Mouse (Mus musculus) kidney, embryonic 14.5 days (tissue): ENCODE measurements around the gene Megf8. TPM values are rescaled to one million over a fixed set of nuclear protein-coding genes. Genes with fewer than 3 reads are reported as not detected.

Experiments used
- ATAC-seq: fragments of 200-750 bp; cut with Nextera tagmentation; 2 replicates; pipeline ENCODE4 v1.8.0; 2017; ENCODE audit warnings: moderate number of reproducible peaks, mild to moderate bottlenecking, moderate TSS enrichment, moderate library complexity; ENCODE audit not compliant: low FRiP score, low TSS enrichment
- H3K27ac ChIP-seq: fragments of 300-500 bp; sonication (generic); 2 replicates; pipeline ENCODE4 v1.5.1; 2014; ENCODE audit warnings: low read depth, mild to moderate bottlenecking, low read length, moderate library complexity, mixed read lengths
- H3K27me3 ChIP-seq: fragments of 300-500 bp; sonication (generic); 2 replicates; pipeline ENCODE4 v1.6.1; 2014; ENCODE audit warnings: mild to moderate bottlenecking, low read length; ENCODE audit not compliant: control insufficient read depth, insufficient read depth
- H3K36me3 ChIP-seq: fragments of 300-500 bp; sonication (generic); 2 replicates; pipeline ENCODE4 v1.6.1; 2014; ENCODE audit warnings: low read length, mixed read lengths; ENCODE audit not compliant: control insufficient read depth, insufficient read depth
- H3K4me1 ChIP-seq: fragments of 300-500 bp; sonication (generic); 2 replicates; pipeline ENCODE4 v1.6.1; 2014; ENCODE audit warnings: low read length, mixed read lengths; ENCODE audit not compliant: control insufficient read depth, insufficient read depth
- H3K4me2 ChIP-seq: fragments of 300-500 bp; sonication (generic); replicated peaks from 2 replicates; pipeline ENCODE4 v1.6.1; 2014; ENCODE audit warnings: low read depth, mild to moderate bottlenecking, low read length
- H3K4me3 ChIP-seq: fragments of 300-500 bp; sonication (generic); 2 replicates; pipeline ENCODE4 v1.5.1; 2014; ENCODE audit warnings: mild to moderate bottlenecking, low read length
- H3K9ac ChIP-seq: fragments of 300-500 bp; sonication (generic); 2 replicates; pipeline ENCODE4 v1.6.1; 2014; ENCODE audit warnings: low read depth, mild to moderate bottlenecking, low read length, moderate library complexity
- H3K9me3 ChIP-seq: fragments of 300-500 bp; sonication (generic); 2 replicates; pipeline ENCODE4 v1.6.1; 2016; ENCODE audit warnings: low read length; ENCODE audit not compliant: control insufficient read depth
- WGBS: fragments of 180-500 bp; shearing (Covaris S2); extraction: QIAGEN DNeasy Blood & Tissue Kit; methylation state at CpG from one replicate; pipeline ENCODE4 v1.1.7; 2014; 5-methylcytosine and 5-hydroxymethylcytosine counted together
- polyA plus RNA-seq: library from polyadenylated mRNA; unstranded; fragments of >200 nt; fragmentation: Nextera tagmentation; extraction: Ambion mirVana; gene quantifications from 2 replicates; pipeline ENCODE4 v1.2.1, GENCODE M21; 2014

The Megf8 gene
- polyA plus RNA-seq, result 14.0 and 16.2 TPM in 2 replicates

GRCm38 (mm10) chr7:25316532-25317445, at the start of gene Megf8:
Megf8 (plus strand) TSS chr7:25317164.
- Histone ChIP-seq H3K27ac (peak within 1 kb of the TSS; percentile 88), H3K36me3 (no peaks in the 10 kb centered on the region), H3K9me3 (no peaks in the 10 kb centered on the region), H3K4me3 (peak within 1 kb of the TSS; percentile 71), H3K4me1 (peaks cover 31% of the 10 kb centered on the region), H3K27me3 (peaks cover 37% of the 10 kb centered on the region), H3K9ac (peak within 1 kb of the TSS; percentile 81), H3K4me2 (peak within 1 kb of the TSS; percentile 99)
- ATAC-seq, result peak; percentile 99
- under 1% methylated on average over 52 of the region's 52 CpGs for WGBS

- Histone ChIP-seq H3K4me3 (peak within 1 kb of the TSS; percentile 82), H3K9ac (peak within 1 kb of the TSS; percentile 80), H3K27ac (peak within 1 kb of the TSS; percentile 84; the same call in 1 of the 2 replicates), H3K36me3 (peaks cover 15% of the 10 kb centered on the region), H3K4me1 (peaks cover 25% of the 10 kb centered on the region), H3K9me3 (no peaks in the 10 kb centered on the region), H3K4me2 (peak within 1 kb of the TSS; percentile 77), H3K27me3 (no peaks in the 10 kb centered on the region)
- peak; percentile 85 for ATAC-seq
- WGBS, result under 1% methylated on average over 29 of the region's 29 CpGs
Measured at GRCm38 (mm10) chr7:25267301-25267750, 49.6 kb upstream of the Megf8 start, which contains the start of gene Cic. Cic (plus strand) TSS chr7:25267704.

GRCm38 (mm10) chr7:25267751-25268463, 49.1 kb upstream of the Megf8 start:
- WGBS, result under 1% methylated on average over 33 of the region's 33 CpGs
- Histone ChIP-seq H3K9me3 (no peaks in the 10 kb centered on the region), H3K36me3 (peaks cover 21% of the 10 kb centered on the region), H3K27me3 (no peaks in the 10 kb centered on the region), H3K9ac (peak overlapping the region; percentile 80), H3K4me3 (peak overlapping the region; percentile 82), H3K4me1 (peaks cover 25% of the 10 kb centered on the region), H3K27ac (peak overlapping the region; percentile 84; the same call in 1 of the 2 replicates), H3K4me2 (peak overlapping the region; percentile 77)
- ATAC-seq, result peak; percentile 95

GRCm38 (mm10) chr7:25268588-25268987, 48.4 kb upstream of the Megf8 start:
- Histone ChIP-seq H3K4me1 (peaks cover 25% of the 10 kb centered on the region), H3K4me3 (peak overlapping the region; percentile 82), H3K27ac (peak overlapping the region; percentile 71; the same call in 1 of the 2 replicates), H3K9ac (peak overlapping the region; percentile 80), H3K4me2 (peak overlapping the region; percentile 77), H3K27me3 (no peaks in the 10 kb centered on the region), H3K9me3 (no peaks in the 10 kb centered on the region), H3K36me3 (peaks cover 28% of the 10 kb centered on the region)
- no peak for ATAC-seq
- WGBS, result 4% methylated on average over 7 of the region's 7 CpGs

GRCm38 (mm10) chr7:25269029-25269428, 47.9 kb upstream of the Megf8 start:
- Histone ChIP-seq H3K4me3 (peak overlapping the region; percentile 82), H3K4me1 (peaks cover 25% of the 10 kb centered on the region), H3K27me3 (no peaks in the 10 kb centered on the region), H3K27ac (peak overlapping the region; percentile 48; the same call in 1 of the 2 replicates), H3K9me3 (no peaks in the 10 kb centered on the region), H3K36me3 (peaks cover 29% of the 10 kb centered on the region), H3K4me2 (peak overlapping the region; percentile 77), H3K9ac (peak overlapping the region; percentile 80; the same call in 1 of the 2 replicates)
- ATAC-seq, result no peak
- 36% methylated on average over 4 of the region's 4 CpGs for WGBS

GRCm38 (mm10) chr7:25269545-25270271, 47.3 kb upstream of the Megf8 start:
- Histone ChIP-seq H3K4me3 (peak overlapping the region; percentile 82; the same call in 1 of the 2 replicates), H3K27ac (peak overlapping the region; percentile 48; the same call in 1 of the 2 replicates), H3K9me3 (no peaks in the 10 kb centered on the region)

GRCm38 (mm10) chr7:25270652-25271633, 46.0 kb upstream of the Megf8 start:
- Histone ChIP-seq H3K4me1 (peaks cover 28% of the 10 kb centered on the region), H3K27ac (no peak overlapping the region), H3K9me3 (no peaks in the 10 kb centered on the region), H3K9ac (peak overlapping the region; percentile 80), H3K4me3 (no peak overlapping the region), H3K4me2 (no peak overlapping the region), H3K27me3 (no peaks in the 10 kb centered on the region), H3K36me3 (peaks cover 29% of the 10 kb centered on the region)
- no peak for ATAC-seq
- WGBS, result 89% methylated on average over 35 of the region's 35 CpGs

More at GRCm38 (mm10) chr7:25269545-25270271, 47.3 kb upstream of the Megf8 start:
- no peaks in the 10 kb centered on the region for H3K27me3 ChIP-seq
- 75% methylated on average over 8 of the region's 8 CpGs for WGBS
- H3K4me1 ChIP-seq, result peaks cover 25% of the 10 kb centered on the region
- H3K36me3 ChIP-seq, result peaks cover 29% of the 10 kb centered on the region
- no peak for ATAC-seq
- peak overlapping the region; percentile 77 for H3K4me2 ChIP-seq
- H3K9ac ChIP-seq, result peak overlapping the region; percentile 80
